Mouse (Mus musculus): ENCODE measurements around the gene Cd82.

DNA sequence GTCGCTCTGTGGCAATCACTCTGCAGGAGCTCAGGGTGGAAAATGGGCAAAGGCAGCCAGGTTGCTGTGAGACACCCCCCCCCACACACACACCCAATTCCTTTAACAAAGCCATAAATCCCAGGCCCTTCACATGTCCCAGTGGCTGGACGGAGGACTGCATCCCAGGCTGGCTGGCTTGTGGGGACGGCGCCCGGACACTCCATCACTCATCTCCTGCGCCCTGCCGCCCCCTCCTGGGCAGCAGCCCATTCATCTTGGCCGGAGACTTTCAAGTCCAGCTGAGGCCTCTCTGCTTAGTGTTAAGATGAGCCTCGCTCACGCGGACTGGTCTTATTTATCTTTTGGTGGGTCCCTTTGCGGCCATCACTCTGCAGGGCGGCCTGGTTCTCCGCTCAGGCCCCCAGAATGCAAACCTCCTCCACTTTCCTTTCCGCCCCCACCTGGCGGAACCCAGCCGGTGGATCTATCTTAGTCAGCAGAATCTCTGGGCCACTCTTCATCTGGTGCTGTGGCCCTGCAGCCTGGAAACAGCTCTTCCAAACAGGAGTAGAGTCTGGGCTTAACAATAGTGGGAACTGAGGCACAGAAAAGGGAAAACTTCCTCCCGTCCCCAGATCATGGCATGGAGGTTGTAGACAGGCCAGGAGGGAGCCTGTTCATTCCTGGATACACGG lies 26.1 kb upstream of the Cd82 start:
- TF ChIP-seq POLR2A (IDR thresholded peaks at IDR 0.05; ENCODE audit: insufficient read length, low read depth) (no peak), MAX (IDR thresholded peaks at IDR 0.05; ENCODE audit: low read depth) (no peak), USF1 (IDR thresholded peaks at IDR 0.05; ENCODE audit: low read depth) (no peak), POLR2AphosphoS2 (IDR thresholded peaks at IDR 0.05; ENCODE audit: insufficient read length, low read depth) (no peak), MYOG (IDR thresholded peaks at IDR 0.05; ENCODE audit: control insufficient read depth in 1 of 3, insufficient read depth in 1 of 3, insufficient read length in 2 of 3, low read depth in 2 of 3) (no peak), SRF (IDR thresholded peaks at IDR 0.05; ENCODE audit: control insufficient read depth, insufficient read length, low read depth) (no peak)

All from myocyte (in vitro differentiated cells).